In the genomic region with DNA sequence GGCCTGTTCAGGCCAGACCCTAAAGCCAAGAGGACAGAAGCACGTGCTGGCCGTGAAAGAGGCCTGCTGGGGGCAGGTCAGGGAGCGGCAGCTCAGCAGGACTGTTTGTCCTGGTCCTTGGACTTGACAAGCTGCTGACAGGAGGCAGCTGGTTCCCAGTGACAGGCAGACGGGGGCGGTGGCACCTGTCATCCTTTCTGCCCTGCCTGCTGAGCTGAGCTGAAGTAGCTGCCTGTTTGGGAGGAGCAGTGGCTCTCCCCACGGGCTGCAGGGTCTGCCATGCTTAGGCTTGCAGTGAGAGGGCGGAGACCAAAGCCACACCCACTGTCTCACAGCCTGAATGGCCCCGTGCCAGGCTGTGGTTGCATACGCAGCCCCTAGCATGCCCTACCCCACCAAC, we compare ENCODE assay signal across 9 mouse cellular contexts. TPM values are rescaled to one million over a fixed set of nuclear protein-coding genes. Genes with fewer than 3 reads are reported as not detected.
A peak's percentile ranks its signal among the peaks of the same experiment; 100 is the strongest.
DNase-seq lines count a peak whose midpoint lies in the region; ATAC-seq lines count a peak whose summit lies in the region.
"Had no signal": no experiment of that assay in that cellular context is flagged by ENCODE, and none has a peak within 500 bp of the region (broad histone marks: within the 10 kb centered on the region; RNA-seq: fewer than 3 reads in every experiment).

No protein-coding gene starts in this region.

- peak; percentile 83 for ATAC-seq in intestine, embryonic 15.5 days
- ATAC-seq in liver, embryonic 15.5 days (ENCODE audit: insufficient read depth): peak; percentile 25; the same call in 1 of the 2 replicates
- peak; percentile 60; the same call in 1 of the 2 replicates for ATAC-seq in neural tube, embryonic 11.5 days (ENCODE audit: insufficient read depth, low FRiP score, low TSS enrichment)

- peaks cover 34% of the 10 kb centered on the region for H3K4me1 ChIP-seq in embryonic facial prominence, embryonic 10.5 days
- H3K4me1 ChIP-seq in intestine, embryonic 15.5 days (replicated peaks): peaks cover 7% of the 10 kb centered on the region
- no peaks in the 10 kb centered on the region for H3K4me1 ChIP-seq in liver, embryonic 15.5 days (replicated peaks)
- peaks cover 3% of the 10 kb centered on the region; the same call in 1 of the 2 replicates for H3K4me1 ChIP-seq in neural tube, embryonic 11.5 days (ENCODE audit: control insufficient read depth, insufficient read depth, low read length)

- H3K27ac ChIP-seq in embryonic facial prominence, embryonic 10.5 days (replicated peaks): 0 out of 2 replicates have a peak overlapping the region, but pooled peaks have one; percentile 12
- no peak overlapping the region for H3K27ac ChIP-seq in intestine, embryonic 15.5 days
- no peak overlapping the region for H3K27ac ChIP-seq in liver, embryonic 15.5 days (replicated peaks)
- no peak overlapping the region for H3K27ac ChIP-seq in neural tube, embryonic 11.5 days (ENCODE audit: low read depth, low read length)

- no peak overlapping the region for H3K4me2 ChIP-seq in intestine, embryonic 15.5 days (replicated peaks)
- no peak overlapping the region for H3K4me2 ChIP-seq in liver, embryonic 15.5 days
- no peak overlapping the region for H3K4me2 ChIP-seq in neural tube, embryonic 11.5 days (ENCODE audit: low read depth)

- peak; percentile 39 for DNase-seq in kidney, postnatal 10 days
- DNase-seq in kidney, adult 9 months: no peak
- DNase-seq in embryonic facial prominence, embryonic 10.5 days (ENCODE audit: low spot score): peak; percentile 59
- DNase-seq in heart, adult 11 months: peak; percentile 99
- DNase-seq in neural tube, embryonic 11.5 days (ENCODE audit: low spot score): peak; percentile 32
- no peak for DNase-seq in urinary bladder, postnatal 10 days (ENCODE audit: low spot score)

- no peak overlapping the region for H3K9ac ChIP-seq in intestine, embryonic 15.5 days
- H3K9ac ChIP-seq in liver, embryonic 15.5 days: no peak overlapping the region
- no peak overlapping the region for H3K9ac ChIP-seq in neural tube, embryonic 11.5 days (ENCODE audit: low read length)

- no peaks in the 10 kb centered on the region for H3K36me3 ChIP-seq in embryonic facial prominence, embryonic 10.5 days (replicated peaks)
- no peaks in the 10 kb centered on the region for H3K36me3 ChIP-seq in intestine, embryonic 15.5 days
- no peaks in the 10 kb centered on the region for H3K36me3 ChIP-seq in liver, embryonic 15.5 days (replicated peaks)
- H3K36me3 ChIP-seq in neural tube, embryonic 11.5 days (ENCODE audit: control insufficient read depth, insufficient read depth, low read length): no peaks in the 10 kb centered on the region
- H3K36me3 ChIP-seq: G1E had no signal

- no peaks in the 10 kb centered on the region for H3K9me3 ChIP-seq in embryonic facial prominence, embryonic 10.5 days
- H3K9me3 ChIP-seq in intestine, embryonic 15.5 days: no peaks in the 10 kb centered on the region
- no peaks in the 10 kb centered on the region for H3K9me3 ChIP-seq in liver, embryonic 15.5 days (replicated peaks)
- no peaks in the 10 kb centered on the region for H3K9me3 ChIP-seq in neural tube, embryonic 11.5 days (ENCODE audit: control insufficient read depth, low read length)
- H3K9me3 ChIP-seq: G1E had no signal

- WGBS in embryonic facial prominence, embryonic 10.5 days: 6% methylated on average over 9 of the region's 9 CpGs
- 8% methylated on average over 9 of the region's 9 CpGs for WGBS in intestine, embryonic 15.5 days
- WGBS in liver, embryonic 15.5 days (ENCODE audit: insufficient replicate concordance): 11% methylated on average over 9 of the region's 9 CpGs
- WGBS in neural tube, embryonic 11.5 days: 4% methylated on average over 9 of the region's 9 CpGs

- no peak overlapping the region for H3K4me3 ChIP-seq in embryonic facial prominence, embryonic 10.5 days
- H3K4me3 ChIP-seq in intestine, embryonic 15.5 days (replicated peaks): no peak overlapping the region
- no peak overlapping the region for H3K4me3 ChIP-seq in liver, embryonic 15.5 days (replicated peaks)
- H3K4me3 ChIP-seq in neural tube, embryonic 11.5 days (ENCODE audit: low read depth, low read length): no peak overlapping the region

- H3K27me3 ChIP-seq in embryonic facial prominence, embryonic 10.5 days (replicated peaks; ENCODE audit: low read depth, poor library complexity, severe bottlenecking): peaks cover 19% of the 10 kb centered on the region
- no peaks in the 10 kb centered on the region for H3K27me3 ChIP-seq in intestine, embryonic 15.5 days (replicated peaks)
- H3K27me3 ChIP-seq in liver, embryonic 15.5 days: 0 out of 2 replicates have a peak, but pooled peaks cover 6% of the 10 kb centered on the region
- H3K27me3 ChIP-seq in neural tube, embryonic 11.5 days (ENCODE audit: control insufficient read depth, insufficient read depth, low read length): no peaks in the 10 kb centered on the region

RNA-seq across cellular contexts. Expression of a gene that starts 50.4 kb away (rescaled TPM):
- polyA plus RNA-seq in embryonic facial prominence, embryonic 10.5 days (2016; fragmentation: Nextera tagmentation; extraction: Ambion mirVana): 0.05 TPM in 1 of 2 replicates, not detected in the other
- 0.15 and 0.18 TPM in 2 replicates for polyA plus RNA-seq in intestine, embryonic 15.5 days (2015; fragmentation: Nextera tagmentation; extraction: Ambion mirVana)
- 0.09 TPM in 1 of 2 replicates, not detected in the other for polyA plus RNA-seq in liver, embryonic 15.5 days (2015; fragmentation: Nextera tagmentation; extraction: Ambion mirVana)
- polyA plus RNA-seq in neural tube, embryonic 11.5 days (2014; fragmentation: Nextera tagmentation; extraction: Ambion mirVana): 0.08 and 0.62 TPM in 2 replicates
- polyA plus RNA-seq: G1E had no signal

RNA-seq across cellular contexts. Expression of a gene that starts 57.3 kb away (rescaled TPM):
- 341 and 342 TPM in 2 replicates for polyA plus RNA-seq in embryonic facial prominence, embryonic 10.5 days (2016; fragmentation: Nextera tagmentation; extraction: Ambion mirVana)
- polyA plus RNA-seq in intestine, embryonic 15.5 days (2015; fragmentation: Nextera tagmentation; extraction: Ambion mirVana): 364 and 407 TPM in 2 replicates
- polyA plus RNA-seq in liver, embryonic 15.5 days (2015; fragmentation: Nextera tagmentation; extraction: Ambion mirVana): 157 and 173 TPM in 2 replicates
- 408 and 434 TPM in 2 replicates for polyA plus RNA-seq in neural tube, embryonic 11.5 days (2014; fragmentation: Nextera tagmentation; extraction: Ambion mirVana)

Comparison
In these comparisons a context has a peak if more than half of its experiments do, and no peak if none do; other contexts are left out.
1. DNase-seq: peak in kidney, postnatal 10 days (single experiment), embryonic facial prominence, embryonic 10.5 days (single experiment), heart, adult 11 months (single experiment) and neural tube, embryonic 11.5 days (single experiment); none in kidney, adult 9 months (single experiment) and urinary bladder, postnatal 10 days (single experiment).
2. ATAC-seq: peak in every context shown above with its lines; median percentile 83 in intestine, embryonic 15.5 days; 60 in neural tube, embryonic 11.5 days; 25 in liver, embryonic 15.5 days.